Mouse (Mus musculus) midbrain, embryonic 10.5 days (tissue): ENCODE measurements at regions not wholly inside any gene's neighbourhood (a gene's known extent, or its start where the extent isn't known, plus 50 kb on each side); places are given as distances from the start of the nearest gene placed in this dataset.

Source experiments
- DNase-seq: peaks from one replicate; pipeline ENCODE4 v3.0.0-alpha.2; 2017; ENCODE audit warnings: low spot score
- H3K27ac ChIP-seq: fragments of 300-500 bp; sonication (generic); replicated peaks from 2 replicates; pipeline ENCODE4 v1.5.1; 2016; ENCODE audit warnings: mild to moderate bottlenecking
- H3K27me3 ChIP-seq: fragments of 300-500 bp; sonication (generic); 2 replicates; pipeline ENCODE4 v1.6.1; 2016; ENCODE audit warnings: low read depth, mild to moderate bottlenecking; ENCODE audit not compliant: poor library complexity, severe bottlenecking
- H3K36me3 ChIP-seq: fragments of 300-500 bp; sonication (generic); 2 replicates; pipeline ENCODE4 v1.6.1; 2016; ENCODE audit warnings: mild to moderate bottlenecking, moderate library complexity
- H3K4me1 ChIP-seq: fragments of 300-500 bp; sonication (generic); 2 replicates; pipeline ENCODE4 v1.6.1; 2016
- H3K4me3 ChIP-seq: fragments of 300-500 bp; sonication (generic); 2 replicates; pipeline ENCODE4 v1.5.1; 2016; ENCODE audit warnings: mild to moderate bottlenecking, moderate library complexity
- H3K9me3 ChIP-seq: fragments of 300-500 bp; sonication (generic); replicated peaks from 2 replicates; pipeline ENCODE4 v1.6.1; 2016; ENCODE audit warnings: mild to moderate bottlenecking
- WGBS: fragments of 180-500 bp; shearing (Covaris S2); methylation state at CpG from one replicate; pipeline ENCODE4 v1.1.7; 2016; 5-methylcytosine and 5-hydroxymethylcytosine counted together

GRCm38 (mm10) chr11:31753711-31754161, 82.1 kb upstream of the Bod1 start:
- Histone ChIP-seq H3K27me3 (no peaks in the 10 kb centered on the region), H3K4me1 (peaks cover 34% of the 10 kb centered on the region), H3K36me3 (no peaks in the 10 kb centered on the region), H3K4me3 (no peak overlapping the region), H3K9me3 (no peaks in the 10 kb centered on the region), H3K27ac (peak overlapping the region; percentile 30; the same call in 1 of the 2 replicates)
- 60% methylated on average over 5 of the region's 5 CpGs for WGBS
- DNase-seq, result no peak

- H3K9me3 ChIP-seq, result no peaks in the 10 kb centered on the region
- H3K4me3 ChIP-seq, result no peak overlapping the region
- peaks cover 38% of the 10 kb centered on the region for H3K4me1 ChIP-seq
- H3K27me3 ChIP-seq, result no peaks in the 10 kb centered on the region
- H3K36me3 ChIP-seq, result no peaks in the 10 kb centered on the region
- no peak overlapping the region for H3K27ac ChIP-seq
- 56% methylated on average over 4 of the region's 4 CpGs for WGBS
- no peak for DNase-seq
These were observed 82.7 kb upstream of the Bod1 start for GRCm38 (mm10) chr11:31754416-31754815.

GRCm38 (mm10) chr11:31755858-31756257, 84.2 kb upstream of the Bod1 start:
- Histone ChIP-seq H3K9me3 (no peaks in the 10 kb centered on the region), H3K36me3 (no peaks in the 10 kb centered on the region), H3K4me1 (peaks cover 52% of the 10 kb centered on the region), H3K27ac (no peak overlapping the region), H3K27me3 (no peaks in the 10 kb centered on the region), H3K4me3 (no peak overlapping the region)
- no peak for DNase-seq
- 54% methylated on average over 3 of the region's 3 CpGs for WGBS

- Histone ChIP-seq H3K4me1 (peaks cover 56% of the 10 kb centered on the region), H3K27ac (no peak overlapping the region), H3K36me3 (no peaks in the 10 kb centered on the region), H3K4me3 (no peak overlapping the region), H3K9me3 (no peaks in the 10 kb centered on the region), H3K27me3 (no peaks in the 10 kb centered on the region)
- no peak for DNase-seq
- 88% methylated on average over 10 of the region's 10 CpGs for WGBS
These were observed 84.9 kb upstream of the Bod1 start for GRCm38 (mm10) chr11:31756355-31757145.

- 47% methylated on average over 9 of the region's 9 CpGs for WGBS
These were observed 88.4 kb upstream of the Bod1 start for GRCm38 (mm10) chr11:31759868-31760765.

GRCm38 (mm10) chr11:31763856-31764255, 92.2 kb upstream of the Bod1 start:
- H3K9me3 ChIP-seq, result no peaks in the 10 kb centered on the region
- H3K4me1 ChIP-seq, result peaks cover 32% of the 10 kb centered on the region
- H3K36me3 ChIP-seq, result no peaks in the 10 kb centered on the region
- no peaks in the 10 kb centered on the region for H3K27me3 ChIP-seq
- no peak overlapping the region for H3K4me3 ChIP-seq
- DNase-seq, result no peak
- 85% methylated on average over 3 of the region's 3 CpGs for whole genome bisulfite sequencing
- H3K27ac ChIP-seq, result no peak overlapping the region

More at GRCm38 (mm10) chr11:31759868-31760765, 88.4 kb upstream of the Bod1 start:
- Histone ChIP-seq H3K36me3 (no peaks in the 10 kb centered on the region), H3K27me3 (no peaks in the 10 kb centered on the region), H3K4me3 (no peak overlapping the region), H3K27ac (peak overlapping the region; percentile 61), H3K9me3 (no peaks in the 10 kb centered on the region), H3K4me1 (peaks cover 32% of the 10 kb centered on the region)
- no peak for DNase-seq

GRCm38 (mm10) chr11:31766296-31766695, 94.6 kb upstream of the Bod1 start:
- Histone ChIP-seq H3K4me1 (peaks cover 21% of the 10 kb centered on the region), H3K4me3 (no peak overlapping the region), H3K36me3 (no peaks in the 10 kb centered on the region), H3K9me3 (no peaks in the 10 kb centered on the region), H3K27ac (no peak overlapping the region), H3K27me3 (no peaks in the 10 kb centered on the region)
- DNase-seq, result no peak
- WGBS, result 91% methylated on average over 5 of the region's 5 CpGs

- DNase-seq, result no peak
- Histone ChIP-seq H3K27me3 (no peaks in the 10 kb centered on the region), H3K9me3 (no peaks in the 10 kb centered on the region), H3K36me3 (no peaks in the 10 kb centered on the region), H3K4me3 (no peak overlapping the region), H3K4me1 (peaks cover 26% of the 10 kb centered on the region), H3K27ac (0 out of 2 replicates have a peak overlapping the region, but pooled peaks have one; percentile 5)
- WGBS, result 57% methylated on average over 10 of the region's 10 CpGs
These were observed 96.2 kb upstream of the Bod1 start for GRCm38 (mm10) chr11:31767727-31768495.

GRCm38 (mm10) chr11:31769804-31770654, 98.3 kb upstream of the Bod1 start:
- Histone ChIP-seq H3K4me3 (no peak overlapping the region), H3K9me3 (peaks cover 4% of the 10 kb centered on the region; the same call in 1 of the 2 replicates), H3K4me1 (peaks cover 26% of the 10 kb centered on the region), H3K27me3 (no peaks in the 10 kb centered on the region), H3K36me3 (no peaks in the 10 kb centered on the region), H3K27ac (peak overlapping the region; percentile 73)
- DNase-seq, result no peak
- 86% methylated on average over 4 of the region's 4 CpGs for WGBS

- no peaks in the 10 kb centered on the region for H3K36me3 ChIP-seq
- H3K9me3 ChIP-seq, result peaks cover 4% of the 10 kb centered on the region; the same call in 1 of the 2 replicates
- H3K4me1 ChIP-seq, result peaks cover 26% of the 10 kb centered on the region
- no peak for DNase-seq
- peak overlapping the region; percentile 73 for H3K27ac ChIP-seq
- no peaks in the 10 kb centered on the region for H3K27me3 ChIP-seq
- 72% methylated on average over 7 of the region's 7 CpGs for WGBS
- H3K4me3 ChIP-seq, result no peak overlapping the region
These were observed 99.2 kb upstream of the Bod1 start for GRCm38 (mm10) chr11:31770881-31771280.

GRCm38 (mm10) chr11:31771491-31772439, 100.1 kb upstream of the Bod1 start:
- H3K36me3 ChIP-seq, result no peaks in the 10 kb centered on the region
- H3K27me3 ChIP-seq, result no peaks in the 10 kb centered on the region
- H3K9me3 ChIP-seq, result peaks cover 4% of the 10 kb centered on the region; the same call in 1 of the 2 replicates
- peaks cover 26% of the 10 kb centered on the region for H3K4me1 ChIP-seq
- H3K4me3 ChIP-seq, result no peak overlapping the region
- no peak for DNase-seq
- WGBS, result 90% methylated on average over 6 of the region's 6 CpGs
- peak overlapping the region; percentile 73 for H3K27ac ChIP-seq
